Mouse (Mus musculus) MEL (cell line): ENCODE results near the gene Ncapd3.

Experiments
- CTCF ChIP-seq, 3 experiments: IDR thresholded peaks in 2 of 3; conservative IDR thresholded peaks in 1 of 3; 2 replicates each; pipeline ENCODE4 v1.5.1; 2011 to 2012; ENCODE audit warnings: low read length in 3 of 3, low read depth in 2 of 3, mild to moderate bottlenecking in 2 of 3, improper control_type of control experiment in 1 of 3, inconsistent platforms in 1 of 3, mixed read lengths in 1 of 3, moderate library complexity in 1 of 3; ENCODE audit not compliant: control insufficient read depth in 1 of 3, insufficient read depth in 1 of 3, poor library complexity in 1 of 3, severe bottlenecking in 1 of 3
- EP300 ChIP-seq, 2 experiments: IDR thresholded peaks; 2 replicates each; pipeline ENCODE4 v1.6.1; 2011; ENCODE audit warnings: improper control_type of control experiment in 2 of 2, low read length in 2 of 2, low read depth in 1 of 2, mild to moderate bottlenecking in 1 of 2
- ETS1 ChIP-seq: IDR thresholded peaks from 2 replicates; pipeline ENCODE4 v1.6.1; 2012; ENCODE audit warnings: low read depth, mild to moderate bottlenecking, inconsistent platforms, low read length, improper control_type of control experiment, moderate library complexity
- MAX ChIP-seq: IDR thresholded peaks from 2 replicates; pipeline ENCODE4 v1.6.1; 2011; ENCODE audit warnings: low read length, improper control_type of control experiment
- POLR2AphosphoS2 ChIP-seq: IDR thresholded peaks from 2 replicates; pipeline ENCODE4 v1.6.1; 2011; ENCODE audit warnings: low read length, improper control_type of control experiment
- TAL1 ChIP-seq: IDR thresholded peaks from 2 replicates; pipeline ENCODE4 v1.6.1; 2012; ENCODE audit warnings: mild to moderate bottlenecking, inconsistent platforms, low read length, moderate library complexity, mixed read lengths
- USF1 ChIP-seq: IDR thresholded peaks from 2 replicates; pipeline ENCODE4 v1.6.1; 2014; ENCODE audit warnings: low read depth, mild to moderate bottlenecking, inconsistent platforms, low read length, improper control_type of control experiment, moderate library complexity

DNA sequence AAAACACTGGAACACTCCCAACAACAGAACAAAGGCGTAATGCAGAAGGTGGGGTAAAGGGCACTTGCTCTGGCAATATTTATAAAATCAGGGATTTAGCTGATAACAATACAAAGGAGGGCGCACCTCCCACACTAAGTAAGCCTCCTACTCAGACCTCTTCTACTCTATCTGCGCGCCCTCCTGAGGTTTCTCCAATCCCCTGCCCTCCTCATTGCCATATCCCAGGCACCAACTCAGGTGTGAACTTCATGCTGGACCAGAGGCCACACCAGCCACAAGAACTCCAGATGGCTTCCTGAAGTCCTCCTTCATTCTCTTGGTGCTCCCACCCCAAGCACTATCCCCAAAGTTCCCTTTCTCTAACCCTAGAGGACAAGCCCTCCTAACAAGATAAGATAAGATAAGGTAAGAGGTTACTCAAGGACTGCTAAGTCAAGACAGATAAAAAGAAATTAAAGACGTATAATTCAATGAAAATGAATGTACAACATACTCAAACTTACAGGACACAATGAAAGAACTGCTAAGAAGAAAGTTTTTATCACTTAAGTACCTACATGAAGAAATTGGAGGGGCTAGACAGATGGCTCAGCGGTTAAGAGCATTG lies 44.2 kb upstream of the Ncapd3 start:
- TF ChIP-seq ETS1: no peak
- no peak for TF ChIP-seq POLR2AphosphoS2
- TF ChIP-seq USF1: no peak
- TF ChIP-seq MAX: no peak
- TF ChIP-seq CTCF (IDR thresholded peaks at IDR 0.05 in 2 of 3, conservative IDR thresholded peaks at IDR 0.05 in 1 of 3; ENCODE audit: control insufficient read depth in 1 of 3, insufficient read depth in 1 of 3, low read depth in 2 of 3, low read length in 3 of 3, poor library complexity in 1 of 3, severe bottlenecking in 1 of 3): no peak
- peak; percentile 45 to 60; a peak in 2 of 4 replicates for TF ChIP-seq EP300 (IDR thresholded peaks at IDR 0.05; ENCODE audit: low read depth in 1 of 2, low read length in 2 of 2)
- no peak for TF ChIP-seq TAL1
